Mouse (Mus musculus): Measurements from ENCODE around the gene Plekhg1. TPM values are rescaled to one million over a fixed set of nuclear protein-coding genes. Genes with fewer than 3 reads are reported as not detected.

Gene Plekhg1
- polyA plus RNA-seq, 2 experiments = 0.75 to 0.98 TPM

GRCm38 (mm10) chr10:3858437-3858836 is 118.3 kb downstream of the Plekhg1 start:
- ATAC-seq (ENCODE audit: insufficient read depth) = no peak
- no peak overlapping the region for H3K9ac ChIP-seq (replicated peaks)

GRCm38 (mm10) chr10:3858961-3859714 is 119.0 kb downstream of the Plekhg1 start:
- no peaks in the 10 kb centered on the region for H3K4me1 ChIP-seq (replicated peaks; ENCODE audit: control insufficient read depth in 2 of 2, insufficient read depth in 2 of 2, low read length in 1 of 2)
- H3K36me3 ChIP-seq (replicated peaks; ENCODE audit: control insufficient read depth, insufficient read depth, low read depth) = no peaks in the 10 kb centered on the region
- TF ChIP-seq EP300 (IDR thresholded peaks at IDR 0.05; ENCODE audit: low read depth) (no peak), CTCF (IDR thresholded peaks at IDR 0.05; ENCODE audit: low read depth) (no peak)
- H3K4me2 ChIP-seq (ENCODE audit: low read depth) = no peak overlapping the region
- no peaks in the 10 kb centered on the region for H3K27me3 ChIP-seq (ENCODE audit: control insufficient read depth, insufficient read depth, low read length)
- no peak for DNase-seq (ENCODE audit: low read depth in 3 of 3, low spot score in 3 of 3)
- H3K9ac ChIP-seq (replicated peaks) = no peak overlapping the region
- no peak for ATAC-seq (ENCODE audit: insufficient read depth)
- H3K27ac ChIP-seq = no peak overlapping the region
- H3K4me3 ChIP-seq (ENCODE audit: insufficient read depth in 1 of 2, low read depth in 2 of 2, low read length in 2 of 2) = no peak overlapping the region
- WGBS (ENCODE audit: insufficient replicate concordance) = 45% methylated on average over 11 of the region's 11 CpGs
- no peaks in the 10 kb centered on the region for H3K9me3 ChIP-seq (ENCODE audit: control insufficient read depth, low read length)

More at GRCm38 (mm10) chr10:3858437-3858836, 118.3 kb downstream of the Plekhg1 start:
- Histone ChIP-seq H3K27ac (no peak overlapping the region), H3K4me3 (ENCODE audit: insufficient read depth in 1 of 2, low read depth in 2 of 2, low read length in 2 of 2) (no peak overlapping the region), H3K4me2 (ENCODE audit: low read depth) (no peak overlapping the region), H3K27me3 (ENCODE audit: control insufficient read depth, insufficient read depth, low read length) (no peaks in the 10 kb centered on the region), H3K4me1 (replicated peaks; ENCODE audit: control insufficient read depth in 2 of 2, insufficient read depth in 2 of 2, low read length in 1 of 2) (no peaks in the 10 kb centered on the region), H3K9me3 (ENCODE audit: control insufficient read depth, low read length) (no peaks in the 10 kb centered on the region), H3K36me3 (replicated peaks; ENCODE audit: control insufficient read depth, insufficient read depth, low read depth) (no peaks in the 10 kb centered on the region)
- TF ChIP-seq CTCF (IDR thresholded peaks at IDR 0.05; ENCODE audit: low read depth) (no peak), EP300 (IDR thresholded peaks at IDR 0.05; ENCODE audit: low read depth) (no peak)
- DNase-seq (ENCODE audit: low read depth in 3 of 3, low spot score in 3 of 3) = no peak
- WGBS (ENCODE audit: insufficient replicate concordance) = 58% methylated on average over 4 of the region's 4 CpGs

GRCm38 (mm10) chr10:3863411-3864195 is 123.4 kb downstream of the Plekhg1 start:
- Histone ChIP-seq H3K4me1 (replicated peaks; ENCODE audit: control insufficient read depth in 2 of 2, insufficient read depth in 2 of 2, low read length in 1 of 2) (no peaks in the 10 kb centered on the region), H3K4me2 (ENCODE audit: low read depth) (no peak overlapping the region), H3K9ac (replicated peaks) (no peak overlapping the region), H3K4me3 (ENCODE audit: insufficient read depth in 1 of 2, low read depth in 2 of 2, low read length in 2 of 2) (no peak overlapping the region), H3K27me3 (ENCODE audit: control insufficient read depth, insufficient read depth, low read length) (no peaks in the 10 kb centered on the region), H3K36me3 (replicated peaks; ENCODE audit: control insufficient read depth, insufficient read depth, low read depth) (no peaks in the 10 kb centered on the region), H3K27ac (no peak overlapping the region), H3K9me3 (ENCODE audit: control insufficient read depth, low read length) (no peaks in the 10 kb centered on the region)
- DNase-seq (ENCODE audit: low read depth in 3 of 3, low spot score in 3 of 3) = no peak
- WGBS (ENCODE audit: insufficient replicate concordance) = 31% methylated on average over 12 of the region's 12 CpGs
- TF ChIP-seq EP300 (IDR thresholded peaks at IDR 0.05; ENCODE audit: low read depth) (no peak), CTCF (IDR thresholded peaks at IDR 0.05; ENCODE audit: low read depth) (no peak)
- ATAC-seq (ENCODE audit: insufficient read depth) = no peak

GRCm38 (mm10) chr10:3864196-3864540 is 124.0 kb downstream of the Plekhg1 start:
- Histone ChIP-seq H3K9ac (replicated peaks) (no peak overlapping the region), H3K27ac (no peak overlapping the region), H3K9me3 (ENCODE audit: control insufficient read depth, low read length) (no peaks in the 10 kb centered on the region), H3K4me2 (ENCODE audit: low read depth) (no peak overlapping the region), H3K4me1 (replicated peaks; ENCODE audit: control insufficient read depth in 2 of 2, insufficient read depth in 2 of 2, low read length in 1 of 2) (no peaks in the 10 kb centered on the region), H3K27me3 (ENCODE audit: control insufficient read depth, insufficient read depth, low read length) (no peaks in the 10 kb centered on the region), H3K36me3 (replicated peaks; ENCODE audit: control insufficient read depth, insufficient read depth, low read depth) (no peaks in the 10 kb centered on the region), H3K4me3 (ENCODE audit: insufficient read depth in 1 of 2, low read depth in 2 of 2, low read length in 2 of 2) (no peak overlapping the region)
- 68% methylated on average over 6 of the region's 6 CpGs for WGBS (ENCODE audit: insufficient replicate concordance)
- ATAC-seq (ENCODE audit: insufficient read depth) (no peak), DNase-seq (ENCODE audit: low read depth in 3 of 3, low spot score in 3 of 3) (no peak)
- TF ChIP-seq EP300 (IDR thresholded peaks at IDR 0.05; ENCODE audit: low read depth) (no peak), CTCF (IDR thresholded peaks at IDR 0.05; ENCODE audit: low read depth) (no peak)

- DNase-seq (ENCODE audit: low read depth in 3 of 3, low spot score in 3 of 3) = no peak
- no peaks in the 10 kb centered on the region for H3K9me3 ChIP-seq (ENCODE audit: control insufficient read depth, low read length)
- no peaks in the 10 kb centered on the region for H3K4me1 ChIP-seq (replicated peaks; ENCODE audit: control insufficient read depth in 2 of 2, insufficient read depth in 2 of 2, low read length in 1 of 2)
- H3K4me3 ChIP-seq (ENCODE audit: insufficient read depth in 1 of 2, low read depth in 2 of 2, low read length in 2 of 2) = no peak overlapping the region
- no peak overlapping the region for H3K4me2 ChIP-seq (ENCODE audit: low read depth)
- no peak overlapping the region for H3K9ac ChIP-seq (replicated peaks)
- no peak for TF ChIP-seq EP300 (IDR thresholded peaks at IDR 0.05; ENCODE audit: low read depth)
- no peak for TF ChIP-seq CTCF (IDR thresholded peaks at IDR 0.05; ENCODE audit: low read depth)
- ATAC-seq (ENCODE audit: insufficient read depth) = no peak
- H3K36me3 ChIP-seq (replicated peaks; ENCODE audit: control insufficient read depth, insufficient read depth, low read depth) = no peaks in the 10 kb centered on the region
- H3K27me3 ChIP-seq (ENCODE audit: control insufficient read depth, insufficient read depth, low read length) = no peaks in the 10 kb centered on the region
- H3K27ac ChIP-seq = no peak overlapping the region
Observed at GRCm38 (mm10) chr10:3867298-3867697, 127.1 kb downstream of the Plekhg1 start.

All from liver, embryonic 14.5 days (tissue).